Mouse (Mus musculus): ENCODE results near the gene Gjc1. TPM values are rescaled to one million over a fixed set of nuclear protein-coding genes. Genes with fewer than 3 reads are reported as not detected.

Gene Gjc1
- total RNA-seq, 1 experiment, result 74.8 TPM

- no peaks in the 10 kb centered on the region for H3K9me3 ChIP-seq (ENCODE audit: control insufficient read depth, insufficient read depth, low read depth, low read length)
- no peak overlapping the region for H3K4me3 ChIP-seq (ENCODE audit: insufficient read depth in 1 of 2, low read depth in 1 of 2, low read length in 2 of 2, poor library complexity in 1 of 2, severe bottlenecking in 1 of 2)
- H3K27ac ChIP-seq (ENCODE audit: insufficient read depth, low read depth, low read length, poor library complexity, severe bottlenecking), result no peak overlapping the region
- no peak for DNase-seq (ENCODE audit: low read depth, low spot score)
- H3K36me3 ChIP-seq (ENCODE audit: control insufficient read depth, insufficient read depth, low read length, poor library complexity, severe bottlenecking), result no peaks in the 10 kb centered on the region
- TF ChIP-seq ZNF384 (IDR thresholded peaks at IDR 0.05; ENCODE audit: low read depth, low read length), result peak; percentile 82
- no peak for TF ChIP-seq HCFC1 (IDR thresholded peaks at IDR 0.05; ENCODE audit: borderline replicate concordance, insufficient read depth, low read length)
- peaks cover 0 to 19% of the 10 kb centered on the region in 2 experiments; a peak in 2 of 4 replicates for H3K4me1 ChIP-seq (ENCODE audit: control insufficient read depth in 2 of 2, insufficient read depth in 2 of 2, low read length in 2 of 2, poor library complexity in 1 of 2)
- in situ Hi-C loops (cut with MboI; ENCODE audit: low sequenced_read_pairs in 2 of 2, unreplicated experiment in 2 of 2), result no loop called here
- no peak overlapping the region for H3K9ac ChIP-seq (ENCODE audit: insufficient read depth, low read depth, low read length, poor library complexity, severe bottlenecking)
Observed at GRCm38 (mm10) chr11:102826476-102826875, 7.0 kb upstream of the Gjc1 start.

DNA sequence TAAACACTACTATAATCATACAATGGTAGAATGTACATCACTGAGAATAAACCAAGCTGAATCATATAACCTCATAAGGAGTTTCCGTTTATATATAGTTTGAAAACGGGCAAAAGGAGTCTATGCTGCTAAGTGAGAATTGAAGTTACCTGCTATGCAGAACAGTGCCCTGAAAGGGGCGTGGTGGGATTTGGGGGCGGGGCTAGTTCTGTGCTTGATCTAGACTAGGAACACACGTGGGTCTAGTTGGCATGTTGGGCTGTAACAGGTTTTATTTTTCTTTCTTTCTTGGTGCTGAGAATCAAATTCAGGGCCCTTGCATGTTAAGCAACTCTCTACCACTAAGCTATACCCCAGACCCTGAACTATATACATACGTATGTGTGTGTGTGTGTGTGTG lies 1.7 kb upstream of the Gjc1 start:
- Histone ChIP-seq H3K36me3 (ENCODE audit: control insufficient read depth, insufficient read depth, low read length, poor library complexity, severe bottlenecking) (no peaks in the 10 kb centered on the region), H3K4me1 (ENCODE audit: control insufficient read depth in 2 of 2, insufficient read depth in 2 of 2, low read length in 2 of 2, poor library complexity in 1 of 2) (peaks cover 5 to 7% of the 10 kb centered on the region in 2 experiments), H3K9ac (ENCODE audit: insufficient read depth, low read depth, low read length, poor library complexity, severe bottlenecking) (no peak overlapping the region), H3K9me3 (ENCODE audit: control insufficient read depth, insufficient read depth, low read depth, low read length) (no peaks in the 10 kb centered on the region), H3K27ac (ENCODE audit: insufficient read depth, low read depth, low read length, poor library complexity, severe bottlenecking) (no peak overlapping the region; the same call in 1 of the 2 replicates), H3K4me3 (ENCODE audit: insufficient read depth in 1 of 2, low read depth in 1 of 2, low read length in 2 of 2, poor library complexity in 1 of 2, severe bottlenecking in 1 of 2) (no peak overlapping the region)
- TF ChIP-seq CHD2 (IDR thresholded peaks at IDR 0.05; ENCODE audit: low read depth, low read length), result no peak
- peak; percentile 44; the same call in 1 of the 2 replicates for TF ChIP-seq ZNF384 (IDR thresholded peaks at IDR 0.05; ENCODE audit: low read depth, low read length)
- in situ Hi-C loops (cut with MboI; ENCODE audit: low sequenced_read_pairs in 2 of 2, unreplicated experiment in 2 of 2), result no loop called here
- DNase-seq (ENCODE audit: low read depth, low spot score), result peak; percentile 84

- peak overlapping the region; percentile 100 for H3K27ac ChIP-seq (ENCODE audit: insufficient read depth, low read depth, low read length, poor library complexity, severe bottlenecking)
- no peaks in the 10 kb centered on the region for H3K9me3 ChIP-seq (ENCODE audit: control insufficient read depth, insufficient read depth, low read depth, low read length)
- H3K36me3 ChIP-seq (ENCODE audit: control insufficient read depth, insufficient read depth, low read length, poor library complexity, severe bottlenecking), result no peaks in the 10 kb centered on the region
- peak overlapping the region in 1 of 2 experiments; percentile 86; a peak in 2 of 4 replicates for H3K4me3 ChIP-seq (ENCODE audit: insufficient read depth in 1 of 2, low read depth in 1 of 2, low read length in 2 of 2, poor library complexity in 1 of 2, severe bottlenecking in 1 of 2)
- DNase-seq (ENCODE audit: low read depth, low spot score), result peak; percentile 90
- peaks cover 9% of the 10 kb centered on the region in 2 experiments for H3K4me1 ChIP-seq (ENCODE audit: control insufficient read depth in 2 of 2, insufficient read depth in 2 of 2, low read length in 2 of 2, poor library complexity in 1 of 2)
- no peak overlapping the region for H3K9ac ChIP-seq (ENCODE audit: insufficient read depth, low read depth, low read length, poor library complexity, severe bottlenecking)
- in situ Hi-C loops (cut with MboI; ENCODE audit: low sequenced_read_pairs in 2 of 2, unreplicated experiment in 2 of 2), result no loop called here
- TF ChIP-seq HCFC1 (IDR thresholded peaks at IDR 0.05; ENCODE audit: borderline replicate concordance, insufficient read depth, low read length) (no peak), CHD2 (IDR thresholded peaks at IDR 0.05; ENCODE audit: low read depth, low read length) (no peak; the same call in 1 of the 2 replicates), MAFK (IDR thresholded peaks at IDR 0.05; ENCODE audit: insufficient read depth, low read depth, low read length) (no peak), ZC3H11A (IDR thresholded peaks at IDR 0.05; ENCODE audit: borderline replicate concordance, low read depth, low read length) (no peak), ZNF384 (IDR thresholded peaks at IDR 0.05; ENCODE audit: low read depth, low read length) (no peak)
Observed at GRCm38 (mm10) chr11:102820432-102820831, 932 bp upstream of the Gjc1 start.

GRCm38 (mm10) chr11:102819783-102820385 lies 384 bp upstream of the Gjc1 start:
- Histone ChIP-seq H3K9me3 (ENCODE audit: control insufficient read depth, insufficient read depth, low read depth, low read length) (no peaks in the 10 kb centered on the region), H3K4me1 (ENCODE audit: control insufficient read depth in 2 of 2, insufficient read depth in 2 of 2, low read length in 2 of 2, poor library complexity in 1 of 2) (peaks cover 9% of the 10 kb centered on the region in 2 experiments), H3K27ac (ENCODE audit: insufficient read depth, low read depth, low read length, poor library complexity, severe bottlenecking) (peak overlapping the region; percentile 100), H3K4me3 (ENCODE audit: insufficient read depth in 1 of 2, low read depth in 1 of 2, low read length in 2 of 2, poor library complexity in 1 of 2, severe bottlenecking in 1 of 2) (peak overlapping the region; percentile 86 to 99), H3K36me3 (ENCODE audit: control insufficient read depth, insufficient read depth, low read length, poor library complexity, severe bottlenecking) (no peaks in the 10 kb centered on the region), H3K9ac (ENCODE audit: insufficient read depth, low read depth, low read length, poor library complexity, severe bottlenecking) (no peak overlapping the region)
- in situ Hi-C loops (cut with MboI; ENCODE audit: low sequenced_read_pairs in 2 of 2, unreplicated experiment in 2 of 2), result no loop called here
- no peak for DNase-seq (ENCODE audit: low read depth, low spot score)
- TF ChIP-seq ZNF384 (IDR thresholded peaks at IDR 0.05; ENCODE audit: low read depth, low read length) (no peak), MAFK (IDR thresholded peaks at IDR 0.05; ENCODE audit: insufficient read depth, low read depth, low read length) (no peak)

All from ES-E14 (cell line).